Mouse (Mus musculus) left cerebral cortex, postnatal 14 days (tissue): ENCODE results near the gene Mmp19. TPM values are rescaled to one million over a fixed set of nuclear protein-coding genes. Genes with fewer than 3 reads are reported as not detected.
A peak's percentile ranks its signal among the peaks of the same experiment; 100 is the strongest.
"Not testable (repeated sequence)": the region's sequence is repeated elsewhere in the genome, so short reads cannot be mapped to it uniquely, and the experiment has no call there.

Experiments
- DNase-seq, 2 experiments: peaks; one replicate each; pipeline ENCODE4 v3.0.0; 2021 to 2022; ENCODE audit warnings: low spot score in 2 of 2, mixed read lengths in 1 of 2
- intact Hi-C: fragments of 180-260 bp; cut with DNase I; formaldehyde crosslinking; loops from one replicate; pipeline ENCODE4 v1.15.1; 2025
- total RNA-seq, 2 experiments: library from RNA; stranded (reverse); gene quantifications; 2 replicates each; pipeline ENCODE4 v1.2.3; 2021

Gene Mmp19
- total RNA-seq, 2 experiments from 2014 or later: 0.77 to 0.80 TPM

DNA sequence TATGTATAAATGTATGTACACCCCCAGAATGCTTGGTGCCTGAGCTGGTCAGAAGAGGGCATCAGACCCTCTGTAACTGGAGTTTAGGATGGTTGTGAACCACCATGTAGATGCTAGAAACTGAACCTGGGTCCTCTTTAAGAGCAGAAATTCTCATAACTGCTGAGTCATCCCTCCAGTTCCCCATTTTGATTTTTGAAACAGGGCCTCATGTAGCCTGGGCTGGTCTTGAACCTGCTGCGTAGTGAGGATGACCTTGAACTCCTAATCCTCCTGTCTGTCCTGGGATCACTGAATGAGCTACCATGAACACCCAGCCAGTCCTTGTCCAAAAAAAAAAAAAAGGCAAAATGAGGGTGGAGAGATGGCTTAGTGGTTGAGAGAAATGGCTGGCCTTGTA, 2.5 kb downstream of the Mmp19 start:
- DNase-seq: no peak
- intact Hi-C loops: no loop called here

DNA sequence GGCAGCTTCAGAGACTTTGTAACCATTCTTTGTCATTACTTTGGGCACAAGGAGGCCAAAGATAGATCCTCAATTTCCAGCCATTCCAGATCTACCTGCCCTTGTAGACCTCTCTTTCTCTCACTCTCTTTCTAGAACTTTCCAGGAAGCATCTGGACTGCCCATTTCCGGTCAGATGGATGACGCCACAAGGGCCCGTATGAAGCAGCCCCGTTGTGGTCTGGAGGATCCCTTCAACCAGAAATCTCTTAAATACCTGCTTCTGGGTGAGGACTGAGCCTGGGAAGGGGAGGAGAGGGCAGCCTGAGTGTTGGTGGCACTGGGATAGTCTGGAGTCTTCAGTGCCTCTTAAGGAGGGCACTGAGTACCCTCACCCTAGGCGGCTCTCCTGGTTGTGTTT, 3.7 kb downstream of the Mmp19 start:
- no peak for DNase-seq
- intact Hi-C loops: no loop called here

DNA sequence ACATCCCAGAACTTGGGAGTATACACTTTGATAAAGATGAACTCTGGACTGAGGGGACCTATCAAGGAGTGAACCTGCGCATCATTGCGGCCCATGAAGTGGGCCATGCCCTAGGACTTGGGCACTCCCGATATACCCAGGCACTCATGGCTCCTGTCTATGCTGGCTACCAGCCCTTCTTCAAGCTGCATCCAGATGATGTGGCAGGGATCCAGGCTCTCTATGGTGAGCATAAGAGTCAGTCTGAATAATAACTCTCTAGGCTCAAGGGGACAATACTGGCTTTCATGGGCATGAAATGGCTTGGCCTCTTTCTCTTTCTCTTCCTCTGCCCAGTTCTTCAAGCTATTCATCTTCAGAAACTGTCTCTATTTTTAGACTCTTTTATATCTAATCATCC, 4.9 kb downstream of the Mmp19 start:
- no peak for DNase-seq
- intact Hi-C loops: no loop called here

DNA sequence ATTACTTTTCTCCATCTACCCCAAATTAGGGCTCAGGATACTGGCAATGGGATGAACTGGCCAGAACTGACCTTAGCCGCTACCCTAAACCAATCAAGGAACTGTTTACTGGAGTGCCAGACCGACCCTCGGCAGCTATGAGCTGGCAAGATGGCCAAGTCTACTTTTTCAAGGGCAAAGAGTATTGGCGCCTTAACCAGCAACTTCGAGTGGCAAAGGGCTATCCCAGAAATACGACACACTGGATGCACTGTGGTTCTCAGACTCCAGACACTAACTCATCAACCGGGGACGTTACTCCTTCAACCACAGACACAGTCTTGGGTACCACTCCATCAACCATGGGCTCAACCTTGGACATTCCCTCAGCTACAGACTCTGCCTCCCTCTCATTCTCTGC, 8.0 kb downstream of the Mmp19 start:
- intact Hi-C loops: no loop called here
- DNase-seq: no peak

DNA sequence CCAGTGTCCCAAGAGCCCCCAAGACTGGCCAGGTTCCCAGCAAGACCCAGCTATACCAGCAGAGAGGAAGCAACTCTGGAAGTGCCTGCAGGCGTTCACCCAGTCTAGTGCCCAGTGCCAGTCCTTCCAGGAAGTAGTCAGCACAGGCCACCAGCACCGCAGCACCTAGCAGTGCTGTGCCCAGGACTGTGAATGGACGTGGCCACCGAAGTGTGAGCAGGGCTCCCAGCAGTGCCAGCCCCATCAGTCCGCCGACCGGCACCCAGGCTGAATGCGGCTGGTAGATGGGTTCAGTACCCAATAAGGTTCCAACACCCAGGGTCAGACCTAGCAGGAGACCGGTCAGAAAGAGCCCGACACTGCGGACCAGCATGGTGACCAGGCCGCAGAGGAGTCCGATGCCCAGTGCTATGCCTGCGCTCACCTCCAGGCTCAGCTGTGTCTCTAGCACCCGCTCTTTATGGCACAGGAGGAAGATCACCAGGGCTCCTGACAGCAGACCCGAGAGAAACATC, 11.3 kb downstream of the Mmp19 start:
- intact Hi-C loops: no loop called here
- no peak for DNase-seq

DNA sequence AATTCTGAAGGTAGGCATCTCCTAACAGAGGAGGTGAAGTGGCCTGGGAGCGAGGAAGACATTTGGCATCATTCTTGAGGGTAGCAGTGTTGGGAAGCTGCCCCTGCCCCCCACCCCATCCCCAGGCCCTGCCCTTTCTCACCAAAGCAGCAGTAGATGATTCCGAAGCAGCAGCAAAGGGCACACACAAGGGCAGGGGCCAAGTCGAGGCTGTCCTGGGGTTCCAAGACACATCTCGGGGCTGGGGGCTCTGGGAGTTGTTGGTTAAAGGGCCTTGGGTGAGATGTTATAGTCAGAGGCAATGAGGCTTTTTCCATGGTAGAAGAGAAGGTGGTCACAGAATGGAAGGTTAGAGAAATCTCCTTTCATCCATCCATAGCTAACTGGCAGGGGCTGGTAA, 12.2 kb downstream of the Mmp19 start:
- no peak for DNase-seq
- intact Hi-C loops: no loop called here

DNA sequence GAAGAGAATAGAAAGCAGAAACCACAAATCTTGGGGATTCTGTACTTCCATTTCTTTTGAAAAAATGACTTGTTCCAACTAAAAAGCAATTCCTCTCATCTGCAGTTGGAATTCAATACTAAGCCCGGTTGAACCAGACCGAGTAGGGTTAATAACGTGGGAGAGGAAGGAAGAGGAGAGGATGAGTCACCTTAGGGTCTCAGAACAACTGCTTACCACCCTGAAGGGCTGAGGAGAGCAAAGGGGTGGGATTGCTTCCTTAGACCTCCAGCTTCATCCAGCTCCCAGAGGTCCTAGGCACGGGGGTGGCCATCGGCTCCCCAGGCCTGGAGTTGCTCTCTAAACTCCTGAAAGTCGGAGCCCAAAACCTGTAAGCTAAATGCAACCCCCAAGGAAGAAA, 12.7 kb downstream of the Mmp19 start:
- intact Hi-C loops: no loop called here
- no peak for DNase-seq

DNA sequence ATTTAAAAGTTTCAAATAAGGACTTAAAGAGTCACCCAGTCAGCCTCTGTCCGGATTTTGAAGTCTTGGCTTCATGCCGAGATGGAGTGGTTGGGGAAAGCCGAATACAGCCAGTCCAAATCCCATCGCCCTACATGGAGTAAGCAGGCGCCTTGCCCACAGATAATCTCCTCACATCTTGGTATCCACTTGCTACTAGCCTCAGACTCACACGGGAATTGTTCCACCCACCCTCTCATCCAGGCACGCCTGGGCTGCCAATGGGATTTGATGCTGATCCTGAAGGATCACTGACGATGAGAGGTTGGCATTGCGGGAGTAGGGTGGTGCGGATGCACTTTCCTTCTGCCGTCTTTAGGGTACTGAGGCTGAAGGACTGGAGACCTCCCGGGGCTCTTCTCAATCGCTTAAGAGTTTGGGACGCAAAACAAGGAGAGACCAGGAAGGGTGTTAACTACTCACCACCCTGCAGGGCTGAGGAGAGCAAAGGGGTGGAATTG, 13.1 kb downstream of the Mmp19 start, which contains the start of gene Dnajc14:
TSS of gene Dnajc14 (plus strand) at position 292 of the 500 bp plus-strand sequence.
- peak; percentile 71 to 89 for DNase-seq
- intact Hi-C loops: no loop called here

DNA sequence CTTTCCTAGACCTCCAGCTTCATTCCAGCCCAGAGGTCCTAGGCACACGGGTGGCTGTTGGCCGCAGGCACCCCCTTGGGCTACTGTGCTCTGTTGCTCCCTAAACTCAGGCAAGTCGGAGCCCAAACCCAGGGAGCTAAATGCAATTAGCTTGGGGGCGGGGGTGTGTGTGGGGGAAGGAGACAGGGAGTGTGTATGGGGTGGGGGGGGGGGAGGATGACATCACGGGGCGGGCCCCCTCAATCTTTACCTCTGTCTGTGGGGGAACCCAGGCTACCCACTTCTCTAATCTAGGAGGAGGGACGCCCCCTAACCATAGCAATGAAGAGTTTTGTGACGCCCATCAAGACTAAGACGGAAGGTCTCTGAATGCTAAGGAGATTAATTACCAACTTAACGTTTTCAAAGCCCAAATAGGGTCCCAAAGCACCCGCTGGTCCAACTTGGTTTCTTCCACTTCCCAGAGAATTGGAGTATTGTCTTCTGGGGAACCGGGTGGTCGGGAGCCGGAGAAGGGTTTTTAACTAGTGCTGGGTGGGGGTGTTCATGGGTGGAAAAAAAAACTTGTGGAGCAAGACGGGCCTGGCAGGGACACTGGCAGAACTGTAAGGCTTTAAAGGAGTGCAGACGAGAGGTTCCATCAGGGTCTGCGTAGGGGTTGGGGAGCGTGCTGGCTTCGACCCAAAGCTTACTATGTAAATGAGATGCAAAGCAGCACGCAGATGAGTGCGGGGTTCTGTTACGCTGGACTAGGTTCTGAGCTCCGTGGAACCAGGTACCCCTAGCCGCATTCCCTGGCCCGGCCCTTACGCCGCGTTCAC, 13.8 kb downstream of the Mmp19 start, which contains the start of gene Tmem198b:
TSS of gene Tmem198b (minus strand) at position 100 of the 821 bp plus-strand sequence.
- intact Hi-C loops: loop anchor here (1.0 kb wide), 1 partner anchor 56 kb away; no protein-coding TSS in a partner anchor
- peak; percentile 69 to 80 for DNase-seq

DNA sequence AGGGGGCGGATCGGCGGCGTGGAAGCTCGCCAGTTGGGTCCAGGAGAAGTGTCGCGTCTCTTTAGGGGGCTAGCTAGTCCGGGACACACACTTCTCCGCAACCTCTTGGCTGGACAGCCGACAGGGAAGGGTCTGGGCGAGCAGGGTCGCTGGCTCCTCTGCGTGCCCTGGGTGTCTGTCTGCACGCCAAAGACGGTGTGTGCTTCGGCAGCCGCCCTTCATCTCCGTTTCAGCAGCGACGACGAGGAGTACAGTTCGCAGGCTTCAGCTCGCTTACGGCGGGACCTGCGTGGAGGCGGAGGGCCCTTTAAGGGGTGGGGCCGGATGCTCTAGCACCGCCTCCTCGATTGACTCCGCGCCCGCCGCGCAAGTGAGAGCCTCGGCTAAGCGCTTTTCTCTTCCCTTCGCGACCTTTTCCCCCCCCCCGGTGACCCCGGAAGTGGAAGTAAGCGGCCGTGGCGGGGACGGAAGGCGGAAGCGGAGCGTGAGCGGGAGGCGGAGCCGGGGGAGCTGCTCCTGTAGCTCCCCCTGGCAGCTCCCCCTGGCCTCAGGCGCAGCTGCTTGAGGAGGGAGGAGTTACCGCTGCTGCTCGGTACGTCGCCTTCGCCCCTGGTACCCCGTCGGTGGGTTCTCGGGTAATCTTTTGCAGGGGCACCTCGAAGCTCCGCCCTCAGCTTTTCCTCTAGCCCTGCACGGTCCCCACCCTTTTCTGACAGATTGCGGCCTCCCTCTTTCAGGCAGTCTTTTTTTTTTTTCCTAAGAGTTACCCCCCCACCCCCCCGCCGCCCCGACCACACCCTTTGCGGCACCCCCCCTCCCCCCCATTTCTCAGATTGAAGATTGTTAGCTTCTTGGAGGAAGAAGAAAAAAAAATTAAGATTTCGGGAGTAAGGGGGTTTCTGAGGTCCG, 14.6 kb downstream of the Mmp19 start:
- peak; percentile 94 to 95 for DNase-seq
- intact Hi-C loops: loop anchor here (1.0 kb wide), 1 partner anchor 57 kb away; no protein-coding TSS in a partner anchor

DNA sequence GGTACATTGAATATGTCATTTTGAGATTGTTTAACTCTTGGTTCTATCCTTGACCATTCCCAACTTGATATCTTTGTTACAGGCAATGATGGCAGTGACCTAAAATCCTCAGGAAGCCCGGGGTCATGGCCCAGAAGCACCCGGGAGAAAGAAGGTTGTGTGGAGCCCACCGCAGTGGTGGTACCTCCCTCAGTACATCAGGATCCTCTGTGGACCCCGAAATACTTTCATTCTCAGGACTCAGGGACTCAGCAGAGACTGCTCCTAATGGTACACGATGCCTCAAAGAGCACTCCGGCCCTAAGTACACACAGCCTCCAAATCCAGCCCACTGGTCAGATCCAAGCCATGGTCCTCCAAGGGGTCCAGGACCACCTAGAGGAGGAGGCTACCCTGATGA, 15.4 kb downstream of the Mmp19 start:
- DNase-seq: no peak
- intact Hi-C loops: no loop called here

DNA sequence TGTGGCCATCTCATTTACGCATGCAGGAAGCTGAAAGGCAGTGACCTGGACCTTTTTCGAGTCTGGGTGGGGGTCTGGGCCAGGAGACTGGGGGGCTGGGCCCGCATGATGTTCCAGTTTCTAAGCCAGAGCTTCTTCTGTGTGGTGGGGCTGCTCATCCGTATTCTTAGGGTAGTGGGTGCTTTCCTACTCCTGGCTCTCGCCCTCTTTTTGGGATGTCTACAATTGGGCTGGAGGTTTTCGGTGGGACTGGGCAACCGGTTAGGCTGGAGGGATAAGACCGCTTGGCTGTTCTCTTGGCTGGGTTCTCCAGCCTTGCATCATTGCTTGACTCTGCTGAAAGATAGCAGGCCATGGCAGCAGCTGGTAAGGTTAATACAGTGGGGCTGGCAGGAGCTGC, 16.3 kb downstream of the Mmp19 start:
- intact Hi-C loops: no loop called here
- no peak for DNase-seq

DNA sequence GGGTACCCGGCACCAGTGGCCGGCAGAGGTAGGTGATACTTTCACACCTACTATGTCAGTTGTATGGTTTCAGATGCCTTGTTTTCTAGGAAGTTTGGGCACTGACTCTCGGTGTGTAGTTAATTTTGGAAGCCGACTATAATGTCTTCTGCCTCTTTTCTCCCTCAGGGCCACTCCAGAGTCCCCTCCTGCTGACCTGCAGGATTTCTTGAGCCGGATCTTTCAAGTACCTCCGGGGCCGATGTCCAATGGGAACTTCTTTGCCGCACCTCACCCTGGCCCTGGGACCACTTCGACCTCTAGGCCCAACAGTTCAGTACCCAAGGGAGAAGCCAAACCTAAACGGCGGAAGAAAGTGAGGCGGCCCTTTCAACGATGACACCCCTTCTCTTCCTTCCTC, 26.3 kb downstream of the Mmp19 start, which contains the start of gene Sarnp:
TSS of gene Sarnp (plus strand) at position 301 of the 400 bp plus-strand sequence.
- DNase-seq: no peak
- intact Hi-C loops: no loop called here

DNA sequence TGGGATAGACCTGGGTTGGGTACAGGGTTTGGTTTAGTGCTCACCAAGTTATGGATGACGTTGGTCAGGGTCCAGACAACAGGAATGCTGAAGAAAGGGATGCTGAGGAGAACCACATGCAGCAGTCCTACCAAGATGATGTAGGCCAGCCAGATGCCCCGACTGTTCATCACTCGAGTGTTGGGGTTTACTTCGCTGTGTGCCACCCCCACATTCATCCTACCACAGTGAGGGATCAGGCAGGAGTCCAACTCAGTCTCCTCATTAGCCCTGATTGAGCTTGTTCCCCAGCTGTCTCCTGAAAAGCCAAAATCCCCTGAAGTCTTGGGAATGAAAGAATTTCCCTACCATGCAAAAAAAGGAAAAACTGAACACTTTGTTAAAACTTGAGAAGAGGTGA, 29.5 kb downstream of the Mmp19 start:
- intact Hi-C loops: no loop called here
- no peak for DNase-seq

DNA sequence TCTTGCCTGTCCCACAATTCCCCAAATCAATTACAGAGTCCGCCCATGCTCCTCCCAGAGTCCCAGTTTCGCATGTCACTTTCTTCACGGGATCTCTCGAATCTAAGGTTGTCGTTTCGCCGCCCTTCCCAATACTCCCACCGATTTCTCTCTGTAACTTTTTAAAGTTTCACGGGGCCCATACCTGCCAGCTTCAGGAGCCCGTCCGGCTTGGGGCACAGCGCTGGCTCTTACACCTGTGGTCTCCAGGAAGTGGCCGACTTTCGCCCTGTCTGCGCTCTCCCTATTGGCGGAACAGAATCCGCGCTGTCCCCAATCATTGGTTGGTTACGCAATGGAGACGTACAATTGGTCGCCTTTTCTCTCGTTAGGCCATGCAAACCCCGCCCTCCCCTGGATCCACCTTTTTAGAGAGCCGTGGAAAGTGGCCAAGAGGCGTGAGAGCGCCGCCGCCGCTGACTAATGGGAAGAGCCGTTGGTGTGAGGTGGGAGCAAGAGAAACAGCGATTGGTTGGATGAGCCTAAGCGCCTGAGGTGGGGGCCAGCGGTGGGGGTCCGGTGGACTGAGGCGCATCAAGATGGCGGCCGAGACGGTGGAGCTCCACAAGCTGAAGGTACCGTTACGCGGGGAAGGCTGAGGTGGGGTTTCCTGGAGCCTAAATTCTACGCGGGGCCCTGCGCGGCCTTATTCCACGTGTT, 30.8 kb downstream of the Mmp19 start, which contains the start of gene Ormdl2:
TSS of gene Ormdl2 (minus strand) at position 288 of the 699 bp plus-strand sequence.
- peak; percentile 99 to 100 for DNase-seq
- intact Hi-C loops: no loop called here

DNA sequence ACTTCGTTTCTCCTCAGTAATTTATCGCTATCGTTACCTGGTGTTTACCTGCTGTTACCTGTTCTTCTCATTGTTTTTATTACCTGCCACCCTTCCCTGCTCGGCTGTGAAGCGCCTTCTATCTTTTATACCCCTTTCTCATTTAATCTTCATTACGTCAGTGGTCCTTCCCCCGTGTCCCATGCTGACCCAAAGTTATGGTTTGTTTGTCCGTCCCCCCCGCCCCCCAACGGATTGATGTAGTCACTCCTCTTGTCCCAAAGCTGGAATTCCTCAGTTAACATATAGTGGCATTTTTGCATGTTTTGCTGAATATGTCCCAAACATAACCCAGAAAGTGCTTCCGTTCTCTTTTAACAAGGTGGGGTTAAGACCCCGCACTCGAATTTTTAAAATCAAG, 31.4 kb downstream of the Mmp19 start:
- no peak for DNase-seq
- intact Hi-C loops: no loop called here

DNA sequence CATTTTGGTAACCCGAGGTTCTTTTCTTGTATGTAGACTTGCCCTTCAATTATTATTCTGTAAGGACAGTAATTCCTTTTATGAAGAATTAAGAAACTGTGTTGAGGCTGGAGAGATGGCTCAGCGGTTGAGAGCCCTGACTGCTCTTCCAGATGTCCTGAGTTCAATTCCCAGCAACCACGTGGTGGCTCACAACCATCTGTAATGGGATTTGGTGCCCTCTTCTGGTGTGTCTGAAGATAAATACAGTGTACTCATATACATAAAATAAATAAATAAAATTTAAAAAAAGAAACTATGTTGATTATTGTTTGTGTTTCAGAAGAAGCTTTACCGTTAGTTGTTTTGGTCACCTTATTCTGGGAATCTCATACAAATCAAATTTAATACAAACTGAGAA, 32.4 kb downstream of the Mmp19 start:
- intact Hi-C loops, DNase-seq: not testable (repeated sequence)

DNA sequence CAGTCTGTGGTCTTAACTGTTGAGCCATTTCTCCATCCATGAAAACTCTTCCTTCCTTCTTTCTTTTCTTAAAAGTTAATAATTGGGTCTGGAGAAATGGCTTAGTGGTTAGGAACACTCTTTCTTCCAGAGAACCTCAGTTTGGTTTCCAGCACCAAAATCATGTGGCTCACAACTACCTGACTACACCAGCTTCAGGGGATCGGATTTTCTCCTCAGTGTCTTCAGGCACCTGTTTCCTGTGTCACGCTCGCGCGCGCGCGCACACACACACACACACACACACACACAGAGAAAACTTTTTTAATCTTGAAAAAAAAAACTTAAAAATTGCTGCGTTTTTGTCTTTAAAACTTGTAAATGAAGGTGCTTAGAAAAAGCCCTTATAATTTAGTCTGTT, 33.1 kb downstream of the Mmp19 start:
- intact Hi-C loops: no loop called here

DNA sequence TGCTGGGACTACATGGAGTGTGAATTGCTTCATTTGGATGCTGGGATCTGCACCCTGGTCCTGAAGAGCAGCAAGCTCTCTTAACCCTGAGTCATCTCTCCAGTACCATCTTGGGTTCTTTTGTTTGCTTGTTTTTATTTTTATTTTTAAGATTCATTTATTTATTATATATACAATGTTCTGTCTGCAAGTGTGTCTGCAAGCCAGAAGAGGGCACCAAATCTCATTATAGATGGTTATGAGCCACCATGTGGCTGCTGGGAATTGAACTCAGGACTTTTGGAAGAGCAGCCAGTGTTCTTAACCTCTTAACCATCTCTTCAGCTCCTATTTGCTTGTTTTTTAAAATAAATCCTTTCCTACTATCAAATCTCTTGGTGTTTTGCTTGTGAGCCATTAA, 46.7 kb downstream of the Mmp19 start:
- intact Hi-C loops: no loop called here
- DNase-seq: no peak

More for the DNA sequence above, 33.1 kb downstream of the Mmp19 start:
- DNase-seq: no peak
